Mouse (Mus musculus) thymus, adult 2 months (tissue): ENCODE data around the gene A930033H14Rik.

ENCODE experiments used
- CTCF ChIP-seq: fragments of 200-500 bp; IDR thresholded peaks from 2 replicates; pipeline ENCODE4 v1.5.1; 2012; ENCODE audit warnings: mild to moderate bottlenecking, control low read depth, low read length, moderate library complexity, borderline replicate concordance; ENCODE audit not compliant: control insufficient read depth, poor library complexity, insufficient read depth; ENCODE audit errors: extremely low read depth
- POLR2A ChIP-seq: fragments of 200-500 bp; IDR thresholded peaks from 2 replicates; pipeline ENCODE4 v1.6.1; 2012; ENCODE audit warnings: mild to moderate bottlenecking, low read length, control low read depth, moderate library complexity; ENCODE audit not compliant: control insufficient read depth, poor library complexity, insufficient read depth; ENCODE audit errors: extremely low read depth

DNA sequence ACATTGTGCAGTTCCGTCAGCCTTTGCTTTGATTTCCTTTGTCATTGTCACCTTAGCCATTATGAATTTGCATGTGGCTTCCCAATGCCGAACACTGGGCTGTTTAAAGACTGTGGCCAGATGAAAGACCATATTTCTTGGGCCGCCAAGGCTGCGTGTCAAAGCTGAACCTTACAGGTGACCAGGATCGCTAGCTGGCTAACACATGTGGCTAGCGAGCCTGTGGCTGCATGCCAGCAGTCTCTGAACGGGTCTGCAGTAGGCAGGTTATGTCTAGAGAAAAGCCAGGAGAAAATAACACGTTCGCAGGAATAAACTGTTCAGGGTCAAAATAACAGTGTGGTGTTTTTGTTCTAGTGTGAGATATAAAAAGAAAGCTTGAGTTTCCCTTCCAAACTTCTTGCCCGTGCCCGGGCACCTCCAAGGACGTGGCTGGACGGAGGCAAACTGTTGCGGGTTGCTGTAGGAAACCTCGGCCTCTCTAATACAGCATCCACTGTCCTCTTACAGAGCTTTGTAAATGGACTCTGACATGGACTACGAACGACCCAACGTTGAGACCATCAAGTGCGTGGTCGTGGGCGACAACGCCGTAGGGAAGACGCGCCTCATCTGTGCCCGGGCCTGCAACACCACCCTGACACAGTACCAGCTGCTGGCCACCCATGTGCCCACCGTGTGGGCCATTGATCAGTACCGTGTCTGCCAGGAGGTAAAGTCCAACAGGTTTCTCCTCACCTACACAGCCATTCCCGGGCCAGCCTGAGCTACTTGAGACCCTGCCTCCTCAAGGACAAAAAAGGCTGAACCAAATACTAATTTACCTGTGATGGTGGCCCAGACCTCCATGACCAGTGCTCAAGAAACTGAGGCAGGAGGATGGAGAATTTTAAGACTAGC is 35.6 kb upstream of the A930033H14Rik start:
- TF ChIP-seq CTCF, result no peak
- no peak for TF ChIP-seq POLR2A
